Mouse (Mus musculus) testis, adult 2 months (tissue): ENCODE measurements around the gene Trpm5. TPM values are rescaled to one million over a fixed set of nuclear protein-coding genes. Genes with fewer than 3 reads are reported as not detected.

Source experiments
- H3K27ac ChIP-seq: fragments of 200-500 bp; 2 replicates; pipeline ENCODE4 v1.5.1; 2012; ENCODE audit warnings: low read depth, low read length; ENCODE audit not compliant: control insufficient read depth, insufficient read depth
- H3K27me3 ChIP-seq: fragments of 200-500 bp; 2 replicates; pipeline ENCODE4 v1.6.1; 2012; ENCODE audit warnings: mild to moderate bottlenecking, low read length, moderate library complexity; ENCODE audit not compliant: control insufficient read depth, insufficient read depth
- H3K36me3 ChIP-seq: fragments of 200-500 bp; 2 replicates; pipeline ENCODE4 v1.6.1; 2012; ENCODE audit warnings: mild to moderate bottlenecking, low read length; ENCODE audit not compliant: control insufficient read depth, insufficient read depth
- H3K4me1 ChIP-seq: fragments of 200-500 bp; 2 replicates; pipeline ENCODE4 v1.6.1; 2012; ENCODE audit warnings: low read length; ENCODE audit not compliant: control insufficient read depth, insufficient read depth
- H3K4me3 ChIP-seq: fragments of 200-500 bp; 2 replicates; pipeline ENCODE4 v1.5.1; 2012; ENCODE audit warnings: low read depth, mild to moderate bottlenecking, low read length, moderate library complexity, mixed read lengths; ENCODE audit not compliant: control insufficient read depth
- CTCF ChIP-seq: fragments of 200-500 bp; IDR thresholded peaks from 2 replicates; pipeline ENCODE4 v1.5.1; 2012; ENCODE audit warnings: low read depth, mild to moderate bottlenecking, inconsistent platforms, low read length, moderate library complexity; ENCODE audit not compliant: control insufficient read depth, insufficient read depth, insufficient replicate concordance
- POLR2A ChIP-seq: fragments of 200-500 bp; IDR thresholded peaks from 2 replicates; pipeline ENCODE4 v1.6.1; 2012; ENCODE audit warnings: low read depth, mild to moderate bottlenecking, inconsistent platforms, low read length, moderate library complexity; ENCODE audit not compliant: control insufficient read depth
- polyA plus RNA-seq: library from polyadenylated mRNA; depleted of rRNA; stranded (reverse); fragments of >200 nt; gene quantifications from 2 replicates; pipeline ENCODE4 v1.2.3, GENCODE M21; 2012

Gene Trpm5
- polyA plus RNA-seq, 1 experiment: 1.1 TPM

GRCm38 (mm10) chr7:143068316-143068881, 26.0 kb downstream of the Trpm5 start:
- H3K27me3 ChIP-seq: no peaks in the 10 kb centered on the region
- no peak for TF ChIP-seq POLR2A
- TF ChIP-seq CTCF: no peak
- H3K36me3 ChIP-seq: no peaks in the 10 kb centered on the region
- H3K27ac ChIP-seq: peak overlapping the region; percentile 90
- H3K4me1 ChIP-seq: peaks cover 15% of the 10 kb centered on the region
- H3K4me3 ChIP-seq: peak overlapping the region; percentile 94

GRCm38 (mm10) chr7:143067897-143068296, 26.5 kb downstream of the Trpm5 start:
- no peak for TF ChIP-seq CTCF
- no peak for TF ChIP-seq POLR2A
- Histone ChIP-seq H3K27me3 (no peaks in the 10 kb centered on the region), H3K4me3 (peak overlapping the region; percentile 94), H3K4me1 (peaks cover 15% of the 10 kb centered on the region), H3K36me3 (no peaks in the 10 kb centered on the region), H3K27ac (peak overlapping the region; percentile 90)

- H3K36me3 ChIP-seq: no peaks in the 10 kb centered on the region
- TF ChIP-seq CTCF (no peak), POLR2A (no peak)
- no peaks in the 10 kb centered on the region for H3K27me3 ChIP-seq
- peaks cover 15% of the 10 kb centered on the region for H3K4me1 ChIP-seq
- H3K4me3 ChIP-seq: no peak overlapping the region
- no peak overlapping the region for H3K27ac ChIP-seq
Observed at GRCm38 (mm10) chr7:143067469-143067868, 27.0 kb downstream of the Trpm5 start.

DNA sequence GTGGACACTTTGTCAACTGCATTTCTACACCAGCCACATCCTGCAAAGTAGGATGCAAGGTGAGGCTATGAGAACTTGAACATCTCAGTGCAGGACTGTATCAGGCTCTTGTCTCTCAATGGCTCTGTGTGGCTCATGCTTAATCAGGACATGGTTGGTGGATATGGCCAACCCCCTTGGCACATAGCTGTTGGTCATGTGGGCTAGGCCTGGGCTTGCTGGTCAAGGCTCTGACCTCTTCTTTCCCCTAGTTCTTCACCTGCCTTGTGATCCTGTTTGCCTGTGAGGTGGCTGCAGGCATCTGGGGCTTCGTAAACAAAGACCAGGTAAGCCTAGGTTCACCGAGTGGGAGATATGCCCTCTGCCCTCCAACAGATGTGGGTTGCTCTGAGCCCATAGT, 28.8 kb downstream of the Trpm5 start:
- H3K36me3 ChIP-seq: no peaks in the 10 kb centered on the region
- no peaks in the 10 kb centered on the region for H3K27me3 ChIP-seq
- peaks cover 15% of the 10 kb centered on the region for H3K4me1 ChIP-seq
- TF ChIP-seq CTCF (no peak), POLR2A (no peak)
- H3K4me3 ChIP-seq: no peak overlapping the region
- H3K27ac ChIP-seq: no peak overlapping the region

DNA sequence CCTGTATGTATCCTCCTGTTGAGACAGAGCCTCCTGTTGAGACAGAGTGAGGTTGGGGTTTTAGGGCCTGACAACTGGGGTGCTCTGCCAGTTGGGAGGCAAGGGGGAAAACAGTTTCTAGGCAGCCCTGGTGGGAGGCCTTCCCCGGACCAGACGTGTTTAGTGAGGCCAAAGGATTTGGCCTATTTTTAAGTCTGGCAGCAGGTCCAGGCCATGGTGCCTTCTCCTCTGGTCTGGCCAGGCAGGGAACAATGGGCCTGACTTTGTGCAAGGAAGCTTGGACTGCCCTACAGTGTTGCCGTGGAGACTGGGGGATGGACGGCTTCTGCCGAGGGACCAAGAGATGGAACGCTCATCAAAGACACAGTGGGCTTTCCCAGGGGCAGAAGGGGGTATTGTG, 30.2 kb downstream of the Trpm5 start:
- no peak overlapping the region for H3K27ac ChIP-seq

GRCm38 (mm10) chr7:143062704-143063103, 31.7 kb downstream of the Trpm5 start:
- no peak for TF ChIP-seq POLR2A
- no peak for TF ChIP-seq CTCF
- H3K4me3 ChIP-seq: no peak overlapping the region
- no peak overlapping the region for H3K27ac ChIP-seq
- peaks cover 5% of the 10 kb centered on the region for H3K4me1 ChIP-seq
- no peaks in the 10 kb centered on the region for H3K27me3 ChIP-seq
- H3K36me3 ChIP-seq: no peaks in the 10 kb centered on the region

More for the DNA sequence above, 30.2 kb downstream of the Trpm5 start:
- H3K4me3 ChIP-seq: no peak overlapping the region
- TF ChIP-seq POLR2A (no peak), CTCF (no peak)
- H3K27me3 ChIP-seq: no peaks in the 10 kb centered on the region
- H3K36me3 ChIP-seq: no peaks in the 10 kb centered on the region
- peaks cover 6% of the 10 kb centered on the region for H3K4me1 ChIP-seq

- peaks cover 19% of the 10 kb centered on the region for H3K4me1 ChIP-seq
- H3K27ac ChIP-seq: no peak overlapping the region
- TF ChIP-seq POLR2A (no peak), CTCF (no peak)
- no peak overlapping the region for H3K4me3 ChIP-seq
- H3K36me3 ChIP-seq: no peaks in the 10 kb centered on the region
- H3K27me3 ChIP-seq: no peaks in the 10 kb centered on the region
Observed at GRCm38 (mm10) chr7:143059202-143059870, 35.1 kb downstream of the Trpm5 start.
